Mouse (Mus musculus): Measurements from ENCODE around the gene Dnah12. TPM values are rescaled to one million over a fixed set of nuclear protein-coding genes. Genes with fewer than 3 reads are reported as not detected.

Dnah12 gene
- polyA plus RNA-seq, 1 experiment from 2014 or later, result 0.07 TPM

DNA sequence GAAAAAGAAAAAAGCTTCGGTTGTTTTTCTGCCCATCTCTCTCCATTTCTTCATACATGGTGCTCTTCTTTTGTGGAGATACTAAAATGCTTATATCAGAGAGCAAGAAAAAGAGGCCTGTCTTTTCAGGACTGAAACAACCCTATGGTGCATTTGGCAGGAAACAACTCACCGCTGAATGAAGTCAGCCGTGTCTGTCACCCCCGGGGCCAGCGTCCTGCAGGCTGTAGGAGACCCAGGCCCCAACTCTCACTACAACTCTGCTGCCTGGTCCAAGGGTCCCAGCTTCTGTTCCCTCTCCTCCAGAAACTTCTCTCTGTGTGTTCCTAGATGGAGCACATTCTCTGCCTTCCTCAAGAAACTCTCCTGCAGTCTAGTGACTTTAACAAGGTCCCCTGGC is 175.2 kb downstream of the Dnah12 start:
- 76% methylated on average over 5 of the region's 5 CpGs for WGBS
- no peak for ATAC-seq (replicated peaks; ENCODE audit: low FRiP score)
- no peak overlapping the region for H3K9ac ChIP-seq (ENCODE audit: low read depth, low read length)

DNA sequence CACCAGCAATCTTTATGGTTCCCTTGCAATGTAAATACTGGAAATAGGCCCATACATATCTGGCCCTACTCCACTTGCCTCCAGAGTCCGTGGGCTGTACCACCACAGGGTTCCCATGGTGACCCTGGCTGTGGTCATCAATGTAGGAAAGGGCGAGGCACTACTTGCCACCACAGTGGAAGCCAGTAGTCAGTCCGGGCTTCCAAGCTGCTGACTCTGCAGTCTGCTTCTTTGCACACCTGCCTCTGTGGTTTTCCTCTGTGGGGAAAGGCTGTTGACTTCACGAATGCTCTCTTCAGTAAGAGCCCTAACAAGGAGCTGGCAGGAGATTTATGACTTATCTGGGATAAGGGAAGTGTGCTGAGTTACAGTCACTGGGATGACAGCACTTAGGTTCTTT is 185.7 kb downstream of the Dnah12 start:
- no peak overlapping the region for H3K9ac ChIP-seq (ENCODE audit: low read depth, low read length)
- 38% methylated on average over 4 of the region's 4 CpGs for WGBS

More for the DNA sequence above, 175.2 kb downstream of the Dnah12 start:
- H3K4me3 ChIP-seq (ENCODE audit: low read depth, low read length), result no peak overlapping the region
- no peak for DNase-seq (ENCODE audit: low spot score)
- H3K36me3 ChIP-seq (ENCODE audit: control insufficient read depth, insufficient read depth, low read length), result no peaks in the 10 kb centered on the region
- H3K4me1 ChIP-seq (replicated peaks; ENCODE audit: control insufficient read depth, insufficient read depth, low read length), result no peaks in the 10 kb centered on the region
- no peaks in the 10 kb centered on the region for H3K9me3 ChIP-seq (ENCODE audit: control insufficient read depth, low read length)
- no peak overlapping the region for H3K27ac ChIP-seq (ENCODE audit: low read depth, low read length)
- H3K4me2 ChIP-seq, result no peak overlapping the region
- H3K27me3 ChIP-seq (replicated peaks; ENCODE audit: control insufficient read depth, insufficient read depth, low read length), result no peaks in the 10 kb centered on the region

DNA sequence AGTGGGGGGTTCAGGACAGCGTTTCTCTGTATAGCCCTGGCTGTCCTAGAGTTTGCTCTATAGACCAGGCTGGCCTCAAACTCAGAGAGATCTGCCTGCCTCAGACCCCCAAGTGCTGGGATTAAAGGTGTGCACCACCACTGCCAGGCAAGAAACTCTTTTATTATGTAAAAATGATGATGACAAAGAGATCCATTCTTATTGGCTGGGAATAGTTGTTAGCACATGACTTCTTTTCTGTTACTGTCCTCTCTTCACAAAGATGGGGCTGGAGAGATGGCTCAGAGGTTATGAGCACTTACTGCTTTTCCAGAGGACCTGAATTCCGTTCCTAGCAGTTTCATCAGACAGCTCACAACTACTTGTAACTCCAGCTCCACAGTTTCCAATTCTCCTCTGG is 186.9 kb downstream of the Dnah12 start:
- ATAC-seq (replicated peaks; ENCODE audit: low FRiP score), result no peak
- WGBS, result 77% methylated on average over 2 of the region's 2 CpGs

More for the DNA sequence above, 185.7 kb downstream of the Dnah12 start:
- Histone ChIP-seq H3K36me3 (ENCODE audit: control insufficient read depth, insufficient read depth, low read length) (no peaks in the 10 kb centered on the region), H3K27me3 (replicated peaks; ENCODE audit: control insufficient read depth, insufficient read depth, low read length) (no peaks in the 10 kb centered on the region), H3K27ac (ENCODE audit: low read depth, low read length) (no peak overlapping the region), H3K9me3 (ENCODE audit: control insufficient read depth, low read length) (no peaks in the 10 kb centered on the region), H3K4me3 (ENCODE audit: low read depth, low read length) (no peak overlapping the region), H3K4me1 (replicated peaks; ENCODE audit: control insufficient read depth, insufficient read depth, low read length) (no peaks in the 10 kb centered on the region), H3K4me2 (no peak overlapping the region)
- DNase-seq (ENCODE audit: low spot score) (no peak), ATAC-seq (replicated peaks; ENCODE audit: low FRiP score) (no peak)

DNA sequence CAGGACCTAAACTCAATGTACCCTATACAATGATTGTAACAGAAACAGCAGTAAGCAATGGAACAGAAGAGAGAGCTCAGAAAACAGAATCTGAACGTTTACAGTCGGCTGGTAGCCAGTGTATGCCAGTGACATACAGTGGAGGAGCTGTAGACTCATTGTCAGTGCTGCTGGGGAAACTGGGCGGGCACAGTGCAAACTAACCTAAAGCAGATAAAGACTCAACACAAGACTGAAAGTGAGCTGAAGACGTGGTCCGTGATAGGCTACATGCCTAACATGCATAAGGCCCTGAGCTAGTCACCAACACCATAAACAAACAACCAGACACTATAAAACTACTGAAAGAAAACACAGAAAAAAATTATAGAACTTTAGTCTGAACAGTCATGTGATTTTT is 188.6 kb downstream of the Dnah12 start:
- Histone ChIP-seq H3K9me3 (ENCODE audit: control insufficient read depth, low read length) (no peaks in the 10 kb centered on the region), H3K36me3 (ENCODE audit: control insufficient read depth, insufficient read depth, low read length) (no peaks in the 10 kb centered on the region), H3K27ac (ENCODE audit: low read depth, low read length) (no peak overlapping the region), H3K4me1 (replicated peaks; ENCODE audit: control insufficient read depth, insufficient read depth, low read length) (no peaks in the 10 kb centered on the region), H3K9ac (ENCODE audit: low read depth, low read length) (no peak overlapping the region), H3K27me3 (replicated peaks; ENCODE audit: control insufficient read depth, insufficient read depth, low read length) (no peaks in the 10 kb centered on the region), H3K4me2 (no peak overlapping the region), H3K4me3 (ENCODE audit: low read depth, low read length) (no peak overlapping the region)
- DNase-seq (ENCODE audit: low spot score), result no peak
- 70% methylated on average over 5 of the region's 5 CpGs for WGBS
- no peak for ATAC-seq (replicated peaks; ENCODE audit: low FRiP score)

More for the DNA sequence above, 186.9 kb downstream of the Dnah12 start:
- Histone ChIP-seq H3K9ac (ENCODE audit: low read depth, low read length) (no peak overlapping the region), H3K9me3 (ENCODE audit: control insufficient read depth, low read length) (no peaks in the 10 kb centered on the region), H3K4me1 (replicated peaks; ENCODE audit: control insufficient read depth, insufficient read depth, low read length) (no peaks in the 10 kb centered on the region), H3K36me3 (ENCODE audit: control insufficient read depth, insufficient read depth, low read length) (no peaks in the 10 kb centered on the region), H3K27me3 (replicated peaks; ENCODE audit: control insufficient read depth, insufficient read depth, low read length) (no peaks in the 10 kb centered on the region), H3K4me3 (ENCODE audit: low read depth, low read length) (no peak overlapping the region), H3K4me2 (no peak overlapping the region), H3K27ac (ENCODE audit: low read depth, low read length) (no peak overlapping the region)
- no peak for DNase-seq (ENCODE audit: low spot score)

DNA sequence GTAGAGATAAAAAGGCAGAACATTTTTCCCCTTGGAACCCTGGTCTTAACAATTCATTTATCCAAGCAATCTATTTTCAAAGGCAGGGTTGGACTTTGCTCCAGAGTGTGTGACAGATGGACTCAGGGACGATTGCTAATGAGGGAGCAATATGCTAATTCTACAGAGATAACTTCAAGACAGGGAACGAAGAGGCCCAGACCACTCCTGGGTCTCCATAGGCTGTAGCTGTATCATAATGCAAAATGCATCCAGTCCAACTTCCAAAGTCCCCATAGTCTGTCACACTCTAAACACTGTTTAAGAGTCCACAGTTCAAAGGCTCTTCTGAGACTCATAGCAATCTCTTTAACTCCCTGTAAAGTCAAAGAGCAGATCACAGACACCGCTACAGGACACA is 194.2 kb downstream of the Dnah12 start:
- no peaks in the 10 kb centered on the region for H3K27me3 ChIP-seq (replicated peaks; ENCODE audit: control insufficient read depth, insufficient read depth, low read length)
- H3K4me2 ChIP-seq, result no peak overlapping the region
- ATAC-seq (replicated peaks; ENCODE audit: low FRiP score) (no peak), DNase-seq (ENCODE audit: low spot score) (no peak)
- no peaks in the 10 kb centered on the region for H3K4me1 ChIP-seq (replicated peaks; ENCODE audit: control insufficient read depth, insufficient read depth, low read length)
- H3K27ac ChIP-seq (ENCODE audit: low read depth, low read length), result no peak overlapping the region
- no peak overlapping the region for H3K9ac ChIP-seq (ENCODE audit: low read depth, low read length)
- no peaks in the 10 kb centered on the region for H3K9me3 ChIP-seq (ENCODE audit: control insufficient read depth, low read length)
- H3K36me3 ChIP-seq (ENCODE audit: control insufficient read depth, insufficient read depth, low read length), result no peaks in the 10 kb centered on the region
- no peak overlapping the region for H3K4me3 ChIP-seq (ENCODE audit: low read depth, low read length)
- WGBS, result 72% methylated on average over 3 of the region's 3 CpGs

DNA sequence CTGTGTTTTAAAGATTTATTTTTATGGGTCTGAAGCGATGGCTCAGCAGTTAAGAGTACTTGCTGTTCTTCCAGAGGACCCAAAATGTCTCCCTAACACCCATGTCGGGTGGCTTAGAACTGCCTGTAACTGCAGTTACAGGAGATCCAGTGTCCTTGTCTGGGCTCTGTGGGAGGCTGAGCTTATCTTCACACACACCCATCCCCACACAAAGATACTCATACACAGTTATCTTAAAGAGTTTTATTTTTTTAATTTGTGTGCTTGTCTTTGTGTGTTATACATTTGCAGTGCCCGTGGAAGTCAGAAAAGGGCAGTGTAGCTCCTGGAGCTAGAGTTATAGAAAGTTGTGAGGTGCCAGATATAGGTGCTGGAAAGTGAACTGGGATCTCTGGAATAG is 197.7 kb downstream of the Dnah12 start:
- H3K27ac ChIP-seq (ENCODE audit: low read depth, low read length), result no peak overlapping the region
- ATAC-seq (replicated peaks; ENCODE audit: low FRiP score), result no peak
- no peak for DNase-seq (ENCODE audit: low spot score)
- H3K9me3 ChIP-seq (ENCODE audit: control insufficient read depth, low read length), result no peaks in the 10 kb centered on the region
- 67% methylated on average over 3 of the region's 3 CpGs for WGBS
- H3K4me1 ChIP-seq (replicated peaks; ENCODE audit: control insufficient read depth, insufficient read depth, low read length), result no peaks in the 10 kb centered on the region
- no peaks in the 10 kb centered on the region for H3K27me3 ChIP-seq (replicated peaks; ENCODE audit: control insufficient read depth, insufficient read depth, low read length)
- H3K4me3 ChIP-seq (ENCODE audit: low read depth, low read length), result no peak overlapping the region
- H3K4me2 ChIP-seq, result no peak overlapping the region
- no peaks in the 10 kb centered on the region for H3K36me3 ChIP-seq (ENCODE audit: control insufficient read depth, insufficient read depth, low read length)
- H3K9ac ChIP-seq (ENCODE audit: low read depth, low read length), result no peak overlapping the region

DNA sequence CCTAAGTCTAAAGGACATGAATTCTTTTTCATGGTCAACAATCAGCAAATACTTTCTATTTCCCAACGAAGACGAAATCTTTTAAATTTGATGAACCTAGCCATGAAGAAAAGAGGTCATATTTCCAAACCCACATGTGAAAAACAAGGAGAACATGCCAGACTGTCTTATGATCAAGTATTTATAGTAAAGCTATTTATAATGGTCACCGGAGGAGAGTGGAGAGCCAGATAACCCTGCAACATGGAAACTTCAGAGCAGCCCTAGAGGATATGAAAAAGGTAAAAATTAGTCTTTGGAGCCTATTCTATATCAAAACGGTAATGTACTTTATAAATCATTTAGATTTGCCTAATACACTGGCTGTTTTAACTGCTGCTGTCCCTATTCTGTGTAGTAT is 201.3 kb downstream of the Dnah12 start, which contains the start of gene Asb14:
Asb14 (plus strand) TSS at position 166 of the 400 bp plus-strand sequence.
- H3K4me2 ChIP-seq, result no peak within 1 kb of the TSS
- H3K4me3 ChIP-seq (ENCODE audit: low read depth, low read length), result no peak within 1 kb of the TSS
- H3K36me3 ChIP-seq (ENCODE audit: control insufficient read depth, insufficient read depth, low read length), result no peaks in the 10 kb centered on the region
- ATAC-seq (replicated peaks; ENCODE audit: low FRiP score) (no peak), DNase-seq (ENCODE audit: low spot score) (no peak)
- H3K9me3 ChIP-seq (ENCODE audit: control insufficient read depth, low read length), result no peaks in the 10 kb centered on the region
- H3K27ac ChIP-seq (ENCODE audit: low read depth, low read length), result no peak within 1 kb of the TSS
- H3K9ac ChIP-seq (ENCODE audit: low read depth, low read length), result no peak within 1 kb of the TSS
- H3K27me3 ChIP-seq (replicated peaks; ENCODE audit: control insufficient read depth, insufficient read depth, low read length), result no peaks in the 10 kb centered on the region
- WGBS, result 89% methylated on average over 4 of the region's 4 CpGs
- no peaks in the 10 kb centered on the region for H3K4me1 ChIP-seq (replicated peaks; ENCODE audit: control insufficient read depth, insufficient read depth, low read length)

DNA sequence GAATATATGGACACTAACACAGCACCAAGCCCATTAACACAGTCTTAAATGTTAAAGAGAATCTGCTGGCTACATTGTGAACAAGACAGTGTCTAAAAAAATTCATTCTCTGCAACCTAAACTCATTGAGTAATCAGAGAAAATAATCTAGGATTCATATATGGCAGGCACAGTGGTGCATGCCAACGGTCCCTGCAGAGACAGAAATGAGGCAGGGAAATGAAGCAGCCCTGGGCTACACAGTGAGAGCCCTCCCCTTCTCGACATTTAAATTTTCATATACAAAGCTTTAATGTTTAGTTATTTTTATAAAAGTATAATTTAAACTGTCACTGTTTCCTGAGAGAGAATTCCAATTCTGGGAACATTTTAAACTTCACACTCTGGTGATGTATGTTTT is 206.4 kb downstream of the Dnah12 start:
- Histone ChIP-seq H3K9me3 (ENCODE audit: control insufficient read depth, low read length) (no peaks in the 10 kb centered on the region), H3K4me1 (replicated peaks; ENCODE audit: control insufficient read depth, insufficient read depth, low read length) (no peaks in the 10 kb centered on the region), H3K27ac (ENCODE audit: low read depth, low read length) (no peak overlapping the region), H3K4me3 (ENCODE audit: low read depth, low read length) (no peak overlapping the region), H3K4me2 (no peak overlapping the region), H3K9ac (ENCODE audit: low read depth, low read length) (no peak overlapping the region), H3K27me3 (replicated peaks; ENCODE audit: control insufficient read depth, insufficient read depth, low read length) (no peaks in the 10 kb centered on the region), H3K36me3 (ENCODE audit: control insufficient read depth, insufficient read depth, low read length) (no peaks in the 10 kb centered on the region)
- DNase-seq (ENCODE audit: low spot score) (no peak), ATAC-seq (replicated peaks; ENCODE audit: low FRiP score) (no peak)
- 77% methylated on average over 2 of the region's 2 CpGs for WGBS

DNA sequence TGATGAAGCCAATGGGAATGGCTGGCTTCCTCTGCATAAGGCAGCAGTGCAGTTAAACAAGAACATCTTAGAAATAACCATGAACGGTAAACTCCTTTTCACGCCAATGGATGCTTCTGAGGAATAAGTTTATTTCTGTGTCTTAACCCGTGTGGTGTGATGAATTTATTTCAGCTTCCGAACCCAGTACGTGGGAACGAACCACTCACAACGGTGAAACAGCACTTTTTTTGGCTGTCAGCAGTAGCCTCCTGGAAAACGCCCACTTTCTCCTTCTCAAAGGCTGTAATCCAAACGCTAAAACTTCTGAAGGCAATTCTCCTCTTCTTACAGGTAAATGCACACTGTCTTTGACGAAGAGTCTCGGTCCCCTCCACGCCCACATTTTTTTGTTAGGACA is 207.8 kb downstream of the Dnah12 start:
- Histone ChIP-seq H3K27ac (ENCODE audit: low read depth, low read length) (no peak overlapping the region), H3K4me2 (no peak overlapping the region), H3K27me3 (replicated peaks; ENCODE audit: control insufficient read depth, insufficient read depth, low read length) (no peaks in the 10 kb centered on the region), H3K4me1 (replicated peaks; ENCODE audit: control insufficient read depth, insufficient read depth, low read length) (no peaks in the 10 kb centered on the region), H3K9me3 (ENCODE audit: control insufficient read depth, low read length) (no peaks in the 10 kb centered on the region), H3K9ac (ENCODE audit: low read depth, low read length) (no peak overlapping the region), H3K4me3 (ENCODE audit: low read depth, low read length) (no peak overlapping the region), H3K36me3 (ENCODE audit: control insufficient read depth, insufficient read depth, low read length) (no peaks in the 10 kb centered on the region)
- 79% methylated on average over 12 of the region's 12 CpGs for WGBS
- DNase-seq (ENCODE audit: low spot score) (no peak), ATAC-seq (replicated peaks; ENCODE audit: low FRiP score) (no peak)

Data from liver, embryonic 11.5 days (tissue).